8 mouse cellular contexts compared by ENCODE assay signal in genomic region chr12:78862254-78862730, GRCm38 (mm10). TPM values are rescaled to one million over a fixed set of nuclear protein-coding genes. Genes with fewer than 3 reads are reported as not detected.
DNase-seq lines count a peak whose midpoint lies in the region; ATAC-seq lines count a peak whose summit lies in the region.

No protein-coding gene starts in this region.

- no peak for ATAC-seq in kidney, embryonic 14.5 days (ENCODE audit: low FRiP score, low TSS enrichment)
- no peak for ATAC-seq in hindbrain, embryonic 16.5 days
- no peak for ATAC-seq in midbrain, embryonic 14.5 days (ENCODE audit: low FRiP score, low TSS enrichment)
- no peak for ATAC-seq in cerebellum, adult (ENCODE audit: insufficient number of reproducible peaks, low FRiP score, low TSS enrichment)

- H3K4me3 ChIP-seq in kidney, embryonic 14.5 days (ENCODE audit: low read length), result peak overlapping the region; percentile 90
- H3K4me3 ChIP-seq in hindbrain, embryonic 16.5 days (ENCODE audit: low read length), result peak overlapping the region; percentile 91
- H3K4me3 ChIP-seq in midbrain, embryonic 14.5 days (replicated peaks; ENCODE audit: low read depth, low read length), result peak overlapping the region; percentile 88

- WGBS in kidney, embryonic 14.5 days, result under 1% methylated on average over 17 of the region's 22 CpGs
- WGBS in hindbrain, embryonic 16.5 days, result under 1% methylated on average over 22 of the region's 22 CpGs
- 0% methylated on average over 22 of the region's 22 CpGs for WGBS in midbrain, embryonic 14.5 days

- H3K27me3 ChIP-seq in kidney, embryonic 14.5 days (ENCODE audit: control insufficient read depth, insufficient read depth, low read length), result no peaks in the 10 kb centered on the region
- H3K27me3 ChIP-seq in hindbrain, embryonic 16.5 days (replicated peaks; ENCODE audit: control insufficient read depth, insufficient read depth, low read length), result no peaks in the 10 kb centered on the region
- H3K27me3 ChIP-seq in midbrain, embryonic 14.5 days (ENCODE audit: control insufficient read depth, insufficient read depth, low read length), result no peaks in the 10 kb centered on the region

- H3K9ac ChIP-seq in kidney, embryonic 14.5 days (ENCODE audit: low read depth, low read length), result peak overlapping the region; percentile 92
- H3K9ac ChIP-seq in hindbrain, embryonic 16.5 days (ENCODE audit: low read depth, low read length), result peak overlapping the region; percentile 83
- H3K9ac ChIP-seq in midbrain, embryonic 14.5 days (replicated peaks; ENCODE audit: low read length), result peak overlapping the region; percentile 73

- peak overlapping the region; percentile 93 for H3K27ac ChIP-seq in kidney, embryonic 14.5 days (ENCODE audit: low read depth, low read length)
- peak overlapping the region; percentile 89 for H3K27ac ChIP-seq in hindbrain, embryonic 16.5 days (ENCODE audit: low read depth, low read length)
- H3K27ac ChIP-seq in midbrain, embryonic 14.5 days (replicated peaks; ENCODE audit: low read depth, low read length), result peak overlapping the region; percentile 79

- H3K36me3 ChIP-seq in kidney, embryonic 14.5 days (ENCODE audit: control insufficient read depth, insufficient read depth, low read length), result peaks cover 9% of the 10 kb centered on the region; the same call in 1 of the 2 replicates
- H3K36me3 ChIP-seq in hindbrain, embryonic 16.5 days (ENCODE audit: control insufficient read depth, insufficient read depth, low read length), result no peaks in the 10 kb centered on the region
- peaks cover 5% of the 10 kb centered on the region for H3K36me3 ChIP-seq in midbrain, embryonic 14.5 days (ENCODE audit: control insufficient read depth, insufficient read depth, low read length)

- no peaks in the 10 kb centered on the region for H3K9me3 ChIP-seq in kidney, embryonic 14.5 days (ENCODE audit: control insufficient read depth, low read length)
- H3K9me3 ChIP-seq in hindbrain, embryonic 16.5 days (ENCODE audit: control insufficient read depth, low read length), result no peaks in the 10 kb centered on the region
- H3K9me3 ChIP-seq in midbrain, embryonic 14.5 days (ENCODE audit: control insufficient read depth, low read length), result no peaks in the 10 kb centered on the region

- H3K4me1 ChIP-seq in kidney, embryonic 14.5 days (ENCODE audit: control insufficient read depth, insufficient read depth, low read length), result peaks cover 11% of the 10 kb centered on the region
- peaks cover 17% of the 10 kb centered on the region for H3K4me1 ChIP-seq in hindbrain, embryonic 16.5 days (ENCODE audit: control insufficient read depth, insufficient read depth, low read depth, low read length)
- H3K4me1 ChIP-seq in midbrain, embryonic 14.5 days (ENCODE audit: control insufficient read depth, insufficient read depth, low read length), result peaks cover 24% of the 10 kb centered on the region

- DNase-seq in kidney, postnatal 10 days, result no peak
- peak; percentile 16 for DNase-seq in c-Kit-negative CD71-positive TER-119-positive erythroid progenitor cells, embryonic 14.5 days (ENCODE audit: low read depth, low spot score)
- no peak for DNase-seq in midbrain, embryonic 14.5 days
- no peak for DNase-seq in cerebellum, adult 9-11 months
- no peak for DNase-seq in urinary bladder, adult 2 months (ENCODE audit: low spot score)

- H3K4me2 ChIP-seq in kidney, embryonic 14.5 days (replicated peaks; ENCODE audit: low read depth, low read length), result peak overlapping the region; percentile 71
- peak overlapping the region; percentile 65 for H3K4me2 ChIP-seq in hindbrain, embryonic 16.5 days (ENCODE audit: low read length)
- H3K4me2 ChIP-seq in midbrain, embryonic 14.5 days (ENCODE audit: low read length), result peak overlapping the region; percentile 90

RNA-seq across cellular contexts. Expression of gene Eif2s1, which starts 0.7 kb away (rescaled TPM):
- polyA plus RNA-seq in kidney, embryonic 14.5 days (2014; fragmentation: Nextera tagmentation; extraction: Ambion mirVana), result 245 and 270 TPM in 2 replicates
- 138 and 143 TPM in 2 replicates for polyA plus RNA-seq in hindbrain, embryonic 16.5 days (2015; fragmentation: Nextera tagmentation; extraction: Ambion mirVana)
- polyA plus RNA-seq in midbrain, embryonic 14.5 days (2014; fragmentation: Nextera tagmentation; extraction: Ambion mirVana), result 132 and 143 TPM in 2 replicates
- polyA plus RNA-seq in urinary bladder, adult 2 months (2012; rRNA removed), result 50.3 and 51.6 TPM in 2 replicates

RNA-seq across cellular contexts. Expression of gene Atp6v1d, which starts 0.9 kb away (rescaled TPM):
- 65.2 and 81.8 TPM in 2 replicates for polyA plus RNA-seq in kidney, embryonic 14.5 days (2014; fragmentation: Nextera tagmentation; extraction: Ambion mirVana)
- polyA plus RNA-seq in hindbrain, embryonic 16.5 days (2015; fragmentation: Nextera tagmentation; extraction: Ambion mirVana), result 119 and 132 TPM in 2 replicates
- polyA plus RNA-seq in midbrain, embryonic 14.5 days (2014; fragmentation: Nextera tagmentation; extraction: Ambion mirVana), result 141 and 165 TPM in 2 replicates
- polyA plus RNA-seq in urinary bladder, adult 2 months (2012; rRNA removed), result 60.7 and 62.8 TPM in 2 replicates

RNA-seq across cellular contexts. Expression of gene Plek2, which starts 44.5 kb away (rescaled TPM):
- polyA plus RNA-seq in kidney, embryonic 14.5 days (2014; fragmentation: Nextera tagmentation; extraction: Ambion mirVana), result 3.5 and 3.6 TPM in 2 replicates
- 2.8 and 3.3 TPM in 2 replicates for polyA plus RNA-seq in hindbrain, embryonic 16.5 days (2015; fragmentation: Nextera tagmentation; extraction: Ambion mirVana)
- 0.92 and 1.3 TPM in 2 replicates for polyA plus RNA-seq in midbrain, embryonic 14.5 days (2014; fragmentation: Nextera tagmentation; extraction: Ambion mirVana)
- polyA plus RNA-seq in urinary bladder, adult 2 months (2012; rRNA removed), result 11.7 and 12.1 TPM in 2 replicates
